13 mouse cellular contexts compared by ENCODE assay signal in genomic region chr4:56287980-56288379, GRCm38 (mm10).
"Had no signal": no experiment of that assay in that cellular context is flagged by ENCODE, and none has a peak within 500 bp of the region (broad histone marks: within the 10 kb centered on the region; RNA-seq: fewer than 3 reads in every experiment).

No protein-coding gene starts in this region.

- ATAC-seq: midbrain, embryonic 16.5 days had no signal

- H3K9ac ChIP-seq: limb, embryonic 13.5 days; liver, embryonic 14.5 days; midbrain, embryonic 12.5 days; neural tube, embryonic 15.5 days had no signal

- H3K27ac ChIP-seq: layer of hippocampus, adult 2 months; limb, embryonic 13.5 days; liver, embryonic 14.5 days; midbrain, embryonic 12.5 days; neural tube, embryonic 15.5 days had no signal

- DNase-seq: kidney, postnatal 10 days; kidney, postnatal 4 days; left cerebral cortex, postnatal 4 days; lung, adult 18-20 months; right cerebral cortex, postnatal 4 days; spleen, adult 18-20 months; thymus, postnatal 4 days had no signal

- H3K4me2 ChIP-seq: limb, embryonic 13.5 days; midbrain, embryonic 12.5 days; neural tube, embryonic 15.5 days had no signal

- H3K36me3 ChIP-seq: limb, embryonic 13.5 days; midbrain, embryonic 12.5 days; neural tube, embryonic 15.5 days had no signal

- H3K4me3 ChIP-seq: layer of hippocampus, adult 2 months; limb, embryonic 13.5 days; midbrain, embryonic 12.5 days; neural tube, embryonic 15.5 days had no signal

- H3K27me3 ChIP-seq: limb, embryonic 13.5 days; midbrain, embryonic 12.5 days; neural tube, embryonic 15.5 days had no signal

- H3K9me3 ChIP-seq: limb, embryonic 13.5 days; midbrain, embryonic 12.5 days; neural tube, embryonic 15.5 days had no signal

- H3K4me1 ChIP-seq: limb, embryonic 13.5 days; midbrain, embryonic 12.5 days; neural tube, embryonic 15.5 days had no signal
